Mouse (Mus musculus) limb, embryonic 12.5 days (tissue): ENCODE measurements around the gene Htr3b. TPM values are rescaled to one million over a fixed set of nuclear protein-coding genes. Genes with fewer than 3 reads are reported as not detected.

Experiments used
- ATAC-seq: fragments of 200-750 bp; cut with Nextera tagmentation; 2 replicates; pipeline ENCODE4 v1.8.0; 2017; ENCODE audit warnings: low read depth, moderate TSS enrichment; ENCODE audit not compliant: insufficient number of reproducible peaks, insufficient read depth, low FRiP score, low TSS enrichment
- H3K27ac ChIP-seq: fragments of 300-500 bp; sonication (generic); 2 replicates; pipeline ENCODE4 v1.5.1; 2016; ENCODE audit warnings: mild to moderate bottlenecking, moderate library complexity
- H3K27me3 ChIP-seq: fragments of 300-500 bp; sonication (generic); 2 replicates; pipeline ENCODE4 v1.6.1; 2016; ENCODE audit warnings: mild to moderate bottlenecking, moderate library complexity
- H3K36me3 ChIP-seq: fragments of 300-500 bp; sonication (generic); 2 replicates; pipeline ENCODE4 v1.6.1; 2016; ENCODE audit warnings: mild to moderate bottlenecking, moderate library complexity
- H3K4me1 ChIP-seq: fragments of 300-500 bp; sonication (generic); replicated peaks from 2 replicates; pipeline ENCODE4 v1.6.1; 2016
- H3K4me2 ChIP-seq: fragments of 300-500 bp; sonication (generic); 2 replicates; pipeline ENCODE4 v1.6.1; 2016; ENCODE audit warnings: mild to moderate bottlenecking, moderate library complexity
- H3K4me3 ChIP-seq: fragments of 300-500 bp; sonication (generic); replicated peaks from 2 replicates; pipeline ENCODE4 v1.5.1; 2016; ENCODE audit warnings: mild to moderate bottlenecking
- H3K9ac ChIP-seq: fragments of 300-500 bp; sonication (generic); replicated peaks from 2 replicates; pipeline ENCODE4 v1.6.1; 2016; ENCODE audit warnings: mild to moderate bottlenecking, moderate library complexity
- H3K9me3 ChIP-seq: fragments of 300-500 bp; sonication (generic); 2 replicates; pipeline ENCODE4 v1.6.1; 2016; ENCODE audit warnings: mild to moderate bottlenecking, moderate library complexity
- WGBS: fragments of 180-500 bp; shearing (Covaris S2); methylation state at CpG from one replicate; pipeline ENCODE4 v1.1.7; 2016; 5-methylcytosine and 5-hydroxymethylcytosine counted together
- polyA plus RNA-seq: library from polyadenylated mRNA; unstranded; fragments of >200 nt; fragmentation: Nextera tagmentation; extraction: Ambion mirVana; gene quantifications from 2 replicates; pipeline ENCODE4 v1.2.1, GENCODE M21; 2016

Htr3b gene
- polyA plus RNA-seq: not detected in 2 replicates

DNA sequence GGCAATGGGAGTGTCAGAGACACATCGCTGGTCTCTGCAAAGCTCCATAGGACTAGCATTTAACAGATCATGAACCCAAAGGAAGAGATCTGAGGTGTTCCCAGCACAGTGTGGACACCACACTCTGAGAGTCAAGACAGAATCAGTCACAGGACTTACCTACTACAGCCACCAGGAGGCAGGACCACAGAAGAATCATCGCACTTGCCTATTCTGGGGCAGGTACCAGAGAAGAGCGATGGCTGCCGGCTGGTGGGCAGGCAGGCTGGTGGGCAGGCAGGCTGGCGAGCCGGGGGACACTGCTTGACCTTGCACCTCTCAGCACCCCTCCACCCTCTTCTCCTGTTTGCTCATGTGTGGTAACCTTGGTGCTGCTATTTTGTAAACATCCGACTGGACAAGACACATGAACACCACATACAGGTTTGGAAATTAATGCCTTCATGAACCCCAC lies at the start of gene Htr3b:
Htr3b (minus strand) TSS at position 404 of the 454 bp plus-strand sequence.
- Histone ChIP-seq H3K36me3 (no peaks in the 10 kb centered on the region), H3K4me2 (no peak within 1 kb of the TSS), H3K27me3 (peaks cover 33% of the 10 kb centered on the region), H3K9ac (no peak within 1 kb of the TSS), H3K9me3 (no peaks in the 10 kb centered on the region), H3K27ac (no peak within 1 kb of the TSS), H3K4me3 (no peak within 1 kb of the TSS), H3K4me1 (0 out of 2 replicates have a peak, but pooled peaks cover 5% of the 10 kb centered on the region)
- 66% methylated on average over 7 of the region's 7 CpGs for WGBS
- ATAC-seq: no peak

DNA sequence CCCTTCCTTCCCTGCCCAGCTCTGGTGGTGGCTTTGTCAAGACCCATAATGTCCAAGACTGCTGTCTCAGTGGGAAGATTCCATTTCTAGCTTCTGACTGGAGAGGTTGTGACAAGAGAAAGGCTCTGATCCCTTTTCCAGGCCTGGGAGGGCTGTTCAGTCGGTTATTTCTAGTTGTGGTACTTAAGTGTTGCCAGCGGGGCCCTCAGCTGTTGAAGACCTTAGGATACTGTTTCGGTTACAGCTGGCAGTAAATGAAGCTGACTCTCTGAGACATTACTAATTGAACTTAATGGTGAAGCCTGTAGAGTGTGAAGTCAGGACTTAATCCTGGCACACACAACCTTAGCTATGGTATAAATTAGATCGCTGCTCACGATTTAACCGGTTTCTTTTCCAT lies 34.5 kb upstream of the Htr3b start:
- Histone ChIP-seq H3K4me2 (no peak overlapping the region), H3K27ac (no peak overlapping the region), H3K9me3 (no peaks in the 10 kb centered on the region), H3K9ac (no peak overlapping the region), H3K36me3 (peaks cover 48% of the 10 kb centered on the region), H3K4me1 (no peaks in the 10 kb centered on the region), H3K4me3 (no peak overlapping the region), H3K27me3 (no peaks in the 10 kb centered on the region)
- WGBS: 76% methylated on average over 6 of the region's 6 CpGs
- ATAC-seq: no peak

DNA sequence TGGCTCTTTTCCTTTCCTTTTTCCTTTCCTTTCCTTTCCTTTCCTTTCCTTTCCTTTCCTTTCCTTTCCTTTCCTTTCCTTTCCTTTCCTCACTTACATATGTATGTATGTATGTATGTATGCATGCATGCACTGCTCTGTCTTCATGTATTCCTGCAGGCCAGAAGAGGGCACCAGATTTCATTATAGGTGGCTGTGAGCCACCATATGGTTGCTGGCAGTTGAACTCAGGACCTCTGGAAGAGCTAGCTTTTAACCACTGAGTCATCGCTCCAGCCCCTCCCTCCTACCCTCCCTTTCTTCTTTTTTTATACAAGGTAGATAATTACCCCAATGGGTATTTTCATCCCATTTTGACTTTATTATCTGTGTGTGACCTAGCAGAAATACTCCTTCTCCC lies 30.9 kb upstream of the Htr3b start:
- Histone ChIP-seq H3K36me3 (peaks cover 35% of the 10 kb centered on the region), H3K4me3 (no peak overlapping the region), H3K9me3 (no peaks in the 10 kb centered on the region), H3K27me3 (no peaks in the 10 kb centered on the region), H3K27ac (no peak overlapping the region), H3K4me2 (no peak overlapping the region), H3K9ac (no peak overlapping the region), H3K4me1 (no peaks in the 10 kb centered on the region)
- no peak for ATAC-seq
- WGBS: 93% methylated on average over 1 of the region's 1 CpGs

DNA sequence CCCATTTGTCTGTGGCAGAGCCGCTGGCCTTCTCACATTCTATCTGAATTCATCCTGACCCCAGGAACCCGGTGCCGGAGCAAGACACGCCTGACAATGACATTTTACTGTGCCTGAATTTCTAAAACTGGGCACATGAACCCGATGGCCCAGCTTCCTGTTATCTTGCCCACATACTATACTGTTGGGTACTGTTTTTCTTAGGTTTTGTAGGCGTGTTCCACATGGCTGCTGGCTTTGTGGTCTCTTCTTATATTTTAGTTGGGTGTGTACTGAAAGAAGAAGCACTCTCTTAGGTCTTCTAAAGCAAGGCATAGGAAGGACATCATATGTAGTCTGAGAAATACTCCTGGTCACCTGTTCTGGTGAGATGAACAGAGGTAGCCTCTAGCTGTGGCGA lies 30.0 kb upstream of the Htr3b start:
- Histone ChIP-seq H3K4me2 (no peak overlapping the region), H3K9ac (no peak overlapping the region), H3K9me3 (no peaks in the 10 kb centered on the region), H3K27ac (no peak overlapping the region), H3K4me1 (no peaks in the 10 kb centered on the region), H3K4me3 (no peak overlapping the region), H3K27me3 (no peaks in the 10 kb centered on the region), H3K36me3 (peaks cover 27% of the 10 kb centered on the region; the same call in 1 of the 2 replicates)
- ATAC-seq: no peak
- WGBS: 94% methylated on average over 7 of the region's 7 CpGs

DNA sequence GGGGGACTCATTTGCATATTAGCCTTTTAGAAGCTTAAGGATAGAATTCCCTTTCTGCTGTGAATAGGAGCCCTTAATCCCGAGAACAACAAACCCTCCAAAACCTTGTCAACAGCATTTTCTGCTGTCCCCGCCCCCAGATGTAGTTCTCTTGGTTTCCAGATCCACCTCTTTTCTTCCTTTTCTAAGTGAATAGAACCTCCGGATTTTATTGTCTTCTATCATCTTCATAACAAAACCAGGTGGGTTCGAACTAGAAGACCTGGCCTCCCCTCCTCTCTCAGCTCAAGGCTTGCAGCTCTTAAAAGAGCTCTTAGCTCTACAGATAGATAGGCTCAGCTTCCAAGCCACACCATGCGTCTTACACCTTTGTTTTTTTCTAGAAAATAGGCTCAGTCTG lies 26.9 kb upstream of the Htr3b start:
- Histone ChIP-seq H3K9ac (no peak overlapping the region), H3K4me2 (no peak overlapping the region), H3K4me1 (peaks cover 19% of the 10 kb centered on the region), H3K27me3 (no peaks in the 10 kb centered on the region), H3K27ac (no peak overlapping the region), H3K9me3 (no peaks in the 10 kb centered on the region), H3K4me3 (no peak overlapping the region), H3K36me3 (peaks cover 20% of the 10 kb centered on the region; the same call in 1 of the 2 replicates)
- 79% methylated on average over 5 of the region's 5 CpGs for WGBS
- no peak for ATAC-seq

DNA sequence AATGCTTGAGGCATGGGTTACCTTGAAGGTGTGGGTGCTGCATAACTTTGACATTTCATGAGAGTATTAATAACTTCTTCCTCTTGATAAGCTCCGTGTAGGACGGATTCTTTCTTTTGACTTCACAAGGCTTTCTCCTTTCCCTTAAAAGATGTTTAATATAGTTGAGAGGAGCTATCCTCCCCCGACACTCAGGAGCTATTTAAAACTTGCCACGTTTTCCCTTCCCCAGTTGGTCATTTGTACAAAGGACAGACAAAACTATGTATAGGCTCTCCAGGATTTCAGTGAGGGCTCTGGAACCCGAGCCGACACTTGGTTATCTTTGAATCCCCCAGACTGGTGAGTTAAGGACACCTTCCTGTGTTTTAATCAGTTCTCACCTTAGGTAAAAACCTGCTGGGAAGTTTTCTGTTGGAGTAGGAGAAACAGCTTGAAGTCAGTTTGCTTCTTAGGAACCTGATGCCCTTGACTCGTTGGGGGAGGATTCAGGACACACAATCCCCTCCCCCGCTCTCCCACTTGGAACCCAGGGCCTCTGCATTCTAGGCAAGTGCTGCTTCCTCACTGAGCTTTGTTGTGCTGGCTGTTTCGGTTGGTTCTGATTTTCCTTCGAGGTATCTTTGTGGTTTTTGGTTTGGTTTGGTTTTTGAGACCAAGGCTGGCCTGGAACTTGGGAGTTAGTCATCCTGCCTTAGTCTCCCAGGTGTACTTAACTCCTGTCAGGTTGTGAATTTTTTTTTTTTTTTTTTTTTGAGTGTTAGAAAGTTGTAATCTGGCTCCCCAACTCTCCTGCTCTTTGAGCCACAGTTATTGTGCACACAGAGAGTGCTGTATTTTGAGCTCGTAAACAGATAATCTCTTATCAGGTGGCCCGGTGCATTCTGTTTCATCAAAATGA lies 22.7 kb upstream of the Htr3b start:
- H3K27me3 ChIP-seq: no peaks in the 10 kb centered on the region
- H3K9me3 ChIP-seq: no peaks in the 10 kb centered on the region
- H3K27ac ChIP-seq: no peak overlapping the region
- H3K9ac ChIP-seq: 0 out of 2 replicates have a peak overlapping the region, but pooled peaks have one; percentile 23
- H3K4me1 ChIP-seq: peaks cover 22% of the 10 kb centered on the region
- H3K36me3 ChIP-seq: no peaks in the 10 kb centered on the region
- ATAC-seq: no peak
- WGBS: 25% methylated on average over 12 of the region's 12 CpGs
- peak overlapping the region; percentile 66 for H3K4me2 ChIP-seq
- peak overlapping the region; percentile 13; the same call in 1 of the 2 replicates for H3K4me3 ChIP-seq

DNA sequence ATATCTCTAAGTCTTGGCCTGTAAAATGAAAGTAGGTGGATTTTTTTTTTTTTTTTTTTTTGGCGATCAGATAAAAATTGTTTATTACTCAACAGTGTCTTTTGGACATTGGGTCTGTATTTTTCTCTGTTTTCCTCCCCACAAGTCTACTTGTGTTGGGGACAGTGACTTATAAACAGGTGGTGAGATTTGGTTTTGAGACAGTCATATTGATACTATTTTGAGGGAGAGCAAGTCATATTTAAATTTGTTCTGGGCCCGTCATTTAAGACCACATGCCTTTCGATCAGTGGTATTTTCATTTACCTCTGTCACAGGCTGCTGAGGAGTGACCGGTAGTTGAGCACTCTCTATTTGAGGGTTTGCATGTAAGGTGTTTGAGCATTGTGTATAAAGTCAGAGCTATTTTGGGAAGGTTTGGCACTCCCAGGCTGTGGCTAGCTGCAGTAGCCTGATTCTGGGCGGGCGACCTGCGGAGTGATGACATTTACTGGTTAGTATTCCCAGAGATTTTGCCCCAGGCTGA lies 21.9 kb upstream of the Htr3b start:
- H3K9ac ChIP-seq: 0 out of 2 replicates have a peak overlapping the region, but pooled peaks have one; percentile 23
- peak overlapping the region; percentile 74; the same call in 1 of the 2 replicates for H3K4me3 ChIP-seq
- H3K4me1 ChIP-seq: peaks cover 22% of the 10 kb centered on the region
- no peaks in the 10 kb centered on the region for H3K9me3 ChIP-seq
- no peak overlapping the region for H3K27ac ChIP-seq
- no peaks in the 10 kb centered on the region for H3K36me3 ChIP-seq
- 18% methylated on average over 7 of the region's 7 CpGs for WGBS
- no peak for ATAC-seq
- H3K4me2 ChIP-seq: peak overlapping the region; percentile 66
- H3K27me3 ChIP-seq: no peaks in the 10 kb centered on the region

DNA sequence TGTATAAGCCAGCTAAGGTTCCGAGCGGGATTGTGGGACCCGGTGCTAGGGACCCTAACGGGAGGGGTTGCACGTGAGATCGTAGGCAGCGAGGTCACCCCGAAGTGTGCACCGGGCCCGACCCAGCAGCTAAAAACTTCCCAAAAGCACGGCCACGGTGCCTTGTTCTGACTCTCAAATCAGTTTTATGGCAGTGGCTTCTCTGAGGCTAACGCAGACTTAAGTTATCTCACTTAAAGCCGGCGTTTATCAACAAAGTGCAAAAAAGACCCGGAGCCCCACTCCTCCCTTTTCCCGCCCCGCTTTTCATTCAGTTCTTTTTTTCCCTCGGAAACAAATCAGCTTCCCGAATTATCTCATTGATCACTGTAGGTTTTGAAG lies 20.9 kb upstream of the Htr3b start:
- no peak for ATAC-seq
- Histone ChIP-seq H3K27me3 (no peaks in the 10 kb centered on the region), H3K9ac (peak overlapping the region; percentile 78), H3K9me3 (no peaks in the 10 kb centered on the region), H3K36me3 (no peaks in the 10 kb centered on the region), H3K4me3 (peak overlapping the region; percentile 74), H3K27ac (peak overlapping the region; percentile 69; the same call in 1 of the 2 replicates), H3K4me2 (peak overlapping the region; percentile 66), H3K4me1 (peaks cover 22% of the 10 kb centered on the region)
- WGBS: under 1% methylated on average over 20 of the region's 20 CpGs

DNA sequence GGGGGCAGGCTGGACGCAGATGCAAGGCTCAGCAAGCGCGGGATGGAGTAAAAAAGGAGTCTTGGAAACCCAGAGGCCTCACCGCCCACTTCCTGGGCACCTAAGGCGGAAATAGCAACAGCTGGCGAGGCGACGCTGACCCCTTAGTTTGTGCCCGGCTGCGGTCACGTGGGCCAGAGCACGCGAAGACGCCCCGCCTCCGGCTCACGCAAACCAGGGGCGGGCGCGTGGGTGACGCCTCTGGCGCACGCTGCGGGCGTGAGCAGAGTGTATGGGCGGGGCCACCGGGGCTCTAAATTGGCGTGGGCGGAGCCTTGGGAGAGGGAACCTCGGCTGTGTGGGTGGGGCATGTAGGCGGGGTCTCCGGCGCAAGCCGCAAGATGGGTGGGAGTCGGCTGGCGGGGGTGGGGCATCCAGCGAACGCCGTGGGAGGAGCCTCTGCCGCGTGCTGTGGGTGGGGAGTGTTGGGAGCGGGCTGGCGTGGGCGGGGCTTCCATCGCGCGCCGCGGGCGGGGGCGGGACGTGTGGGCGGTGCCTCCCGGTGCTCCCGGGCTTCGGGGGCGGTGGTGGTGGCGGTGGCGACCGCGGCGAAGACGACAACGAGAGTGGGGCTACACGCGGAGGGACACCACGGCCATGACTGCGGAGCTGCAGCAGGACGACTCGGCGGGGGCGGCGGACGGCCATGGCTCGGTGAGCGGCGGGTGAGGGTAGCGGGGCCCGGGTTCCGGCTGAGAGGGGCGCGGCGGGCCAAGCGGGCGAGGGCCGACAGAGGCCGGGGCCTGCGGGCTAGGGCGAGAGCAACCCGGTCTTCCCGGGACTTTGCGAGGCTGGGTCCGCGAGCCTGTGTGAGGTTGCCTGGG lies 20.3 kb upstream of the Htr3b start, which contains the start of gene Usp28:
Usp28 (plus strand) TSS at position 531 of the 863 bp plus-strand sequence.
- Histone ChIP-seq H3K9me3 (no peaks in the 10 kb centered on the region), H3K27ac (peak within 1 kb of the TSS; percentile 90), H3K4me2 (peak within 1 kb of the TSS; percentile 66), H3K4me3 (peak within 1 kb of the TSS; percentile 74), H3K4me1 (peaks cover 22% of the 10 kb centered on the region), H3K9ac (peak within 1 kb of the TSS; percentile 78), H3K36me3 (no peaks in the 10 kb centered on the region), H3K27me3 (no peaks in the 10 kb centered on the region)
- WGBS: under 1% methylated on average over 94 of the region's 94 CpGs
- ATAC-seq: peak; percentile 91

DNA sequence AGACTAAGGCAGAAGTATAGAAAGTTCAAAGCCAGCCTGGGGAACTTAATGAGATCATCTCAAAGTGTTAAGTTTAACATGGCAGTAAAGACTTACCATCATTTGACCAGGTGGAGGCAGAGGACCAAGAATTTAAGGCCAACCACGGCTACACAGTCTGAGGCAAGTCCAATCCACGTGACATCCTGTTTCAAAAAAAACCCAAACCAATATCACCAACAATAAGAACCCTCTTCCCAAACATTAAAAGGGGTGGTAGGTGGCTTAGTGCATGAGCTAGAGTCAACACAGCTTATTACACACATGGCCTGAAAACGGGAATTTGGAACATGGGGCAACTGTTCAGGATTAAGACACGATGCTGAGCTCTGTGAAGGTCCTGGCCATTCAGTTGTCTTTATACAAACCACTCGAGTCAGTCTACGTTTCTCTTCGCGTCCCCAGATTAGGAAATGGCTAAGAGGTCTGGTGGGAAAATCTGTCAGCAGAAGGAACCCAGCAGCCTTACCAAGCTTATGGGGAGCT lies 19.6 kb upstream of the Htr3b start:
- H3K9me3 ChIP-seq: no peaks in the 10 kb centered on the region
- 32% methylated on average over 8 of the region's 8 CpGs for WGBS
- peaks cover 22% of the 10 kb centered on the region for H3K4me1 ChIP-seq
- ATAC-seq: no peak; the same call in 1 of the 2 replicates
- H3K27me3 ChIP-seq: no peaks in the 10 kb centered on the region
- H3K36me3 ChIP-seq: no peaks in the 10 kb centered on the region
- peak overlapping the region; percentile 66 for H3K4me2 ChIP-seq
- peak overlapping the region; percentile 90 for H3K27ac ChIP-seq
- H3K9ac ChIP-seq: peak overlapping the region; percentile 58
- H3K4me3 ChIP-seq: peak overlapping the region; percentile 74
